Mouse (Mus musculus) ES-Bruce4 (cell line): ENCODE results near the gene Msi2. TPM values are rescaled to one million over a fixed set of nuclear protein-coding genes. Genes with fewer than 3 reads are reported as not detected.

ENCODE experiments used
- H3K27ac ChIP-seq: 2 replicates; pipeline ENCODE4 v1.5.1; 2012; ENCODE audit warnings: low read length, inconsistent platforms; ENCODE audit not compliant: insufficient read depth
- H3K27me3 ChIP-seq: 2 replicates; pipeline ENCODE4 v1.6.1; 2012; ENCODE audit warnings: mild to moderate bottlenecking, low read length, inconsistent platforms; ENCODE audit not compliant: control insufficient read depth, poor library complexity, insufficient read depth, severe bottlenecking
- H3K36me3 ChIP-seq: 2 replicates; pipeline ENCODE4 v1.6.1; 2012; ENCODE audit warnings: inconsistent platforms, mild to moderate bottlenecking, low read length, moderate library complexity; ENCODE audit not compliant: control insufficient read depth, poor library complexity, insufficient read depth, severe bottlenecking
- H3K4me1 ChIP-seq: one replicate; pipeline ENCODE4 v1.8.1; 2011; ENCODE audit warnings: low read length; ENCODE audit not compliant: control insufficient read depth, insufficient read depth
- H3K4me3 ChIP-seq: 2 replicates; pipeline ENCODE4 v1.5.1; 2011; ENCODE audit warnings: low read depth, mild to moderate bottlenecking, low read length
- H3K9ac ChIP-seq: 2 replicates; pipeline ENCODE4 v1.6.1; 2012; ENCODE audit warnings: low read depth, mild to moderate bottlenecking, inconsistent platforms; ENCODE audit not compliant: poor library complexity, severe bottlenecking
- H3K9me3 ChIP-seq: replicated peaks from 2 replicates; pipeline ENCODE4 v1.6.1; 2012; ENCODE audit warnings: mild to moderate bottlenecking, low read length, inconsistent platforms; ENCODE audit not compliant: control insufficient read depth, poor library complexity, insufficient read depth, severe bottlenecking
- CTCF ChIP-seq: IDR thresholded peaks from one replicate; pipeline ENCODE4 v1.8.1; 2011; ENCODE audit warnings: low read depth, low read length
- EP300 ChIP-seq: IDR thresholded peaks from 2 replicates; pipeline ENCODE4 v1.6.1; 2011; ENCODE audit warnings: low read depth, low read length; ENCODE audit not compliant: insufficient read depth
- POLR2A ChIP-seq: IDR thresholded peaks from one replicate; pipeline ENCODE4 v1.8.1; 2011; ENCODE audit warnings: low read length; ENCODE audit not compliant: insufficient read depth
- polyA plus RNA-seq: library from polyadenylated mRNA; stranded (reverse); fragments of >200 nt; gene quantifications from 2 replicates; pipeline ENCODE4 v1.2.4, GENCODE M21; 2011; ENCODE audit warnings: low read depth; ENCODE audit not compliant: missing spikeins, insufficient read depth, insufficient read length

The Msi2 gene
- polyA plus RNA-seq, 1 experiment, result 110 TPM

- Histone ChIP-seq H3K9me3 (no peaks in the 10 kb centered on the region), H3K4me3 (no peak overlapping the region), H3K9ac (no peak overlapping the region), H3K36me3 (no peaks in the 10 kb centered on the region; the same call in 1 of the 2 replicates), H3K27me3 (no peaks in the 10 kb centered on the region), H3K4me1 (peaks cover 3% of the 10 kb centered on the region), H3K27ac (no peak overlapping the region)
- TF ChIP-seq EP300 (no peak), CTCF (no peak), POLR2A (no peak)
Observed at GRCm38 (mm10) chr11:88488175-88488940, 230.0 kb downstream of the Msi2 start.

DNA sequence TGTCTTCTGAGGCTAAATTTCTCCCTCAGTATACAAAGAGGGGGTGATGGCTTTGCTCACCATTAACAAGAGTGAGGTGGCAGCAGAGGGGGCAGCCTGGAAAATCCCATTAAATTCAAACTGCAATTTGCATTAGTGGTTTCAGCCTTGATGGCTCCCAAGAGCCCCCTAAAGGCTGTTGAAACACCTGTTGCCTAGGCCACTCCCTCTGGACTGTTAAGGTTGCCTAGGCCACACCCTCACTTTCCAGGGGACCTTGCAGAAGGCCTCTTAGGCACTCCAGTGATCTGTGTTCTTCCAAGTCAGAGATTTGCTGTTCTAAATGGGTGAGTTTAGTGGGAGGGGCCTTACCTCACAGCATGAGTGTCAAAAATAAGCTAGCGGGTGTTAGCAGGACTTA, 232.3 kb downstream of the Msi2 start:
- no peaks in the 10 kb centered on the region for H3K27me3 ChIP-seq
- H3K4me3 ChIP-seq, result no peak overlapping the region
- no peak overlapping the region for H3K27ac ChIP-seq
- no peaks in the 10 kb centered on the region; the same call in 1 of the 2 replicates for H3K36me3 ChIP-seq
- no peak overlapping the region for H3K9ac ChIP-seq
- H3K9me3 ChIP-seq, result no peaks in the 10 kb centered on the region
- peaks cover 12% of the 10 kb centered on the region for H3K4me1 ChIP-seq
- TF ChIP-seq EP300 (no peak), CTCF (no peak), POLR2A (no peak)

GRCm38 (mm10) chr11:88485088-88485487, 233.2 kb downstream of the Msi2 start:
- H3K9me3 ChIP-seq, result no peaks in the 10 kb centered on the region
- H3K9ac ChIP-seq, result no peak overlapping the region
- H3K4me3 ChIP-seq, result no peak overlapping the region
- H3K27ac ChIP-seq, result no peak overlapping the region
- peaks cover 12% of the 10 kb centered on the region for H3K4me1 ChIP-seq
- H3K27me3 ChIP-seq, result no peaks in the 10 kb centered on the region
- H3K36me3 ChIP-seq, result no peaks in the 10 kb centered on the region; the same call in 1 of the 2 replicates
- TF ChIP-seq EP300, result no peak
- no peak for TF ChIP-seq CTCF
- TF ChIP-seq POLR2A, result no peak

DNA sequence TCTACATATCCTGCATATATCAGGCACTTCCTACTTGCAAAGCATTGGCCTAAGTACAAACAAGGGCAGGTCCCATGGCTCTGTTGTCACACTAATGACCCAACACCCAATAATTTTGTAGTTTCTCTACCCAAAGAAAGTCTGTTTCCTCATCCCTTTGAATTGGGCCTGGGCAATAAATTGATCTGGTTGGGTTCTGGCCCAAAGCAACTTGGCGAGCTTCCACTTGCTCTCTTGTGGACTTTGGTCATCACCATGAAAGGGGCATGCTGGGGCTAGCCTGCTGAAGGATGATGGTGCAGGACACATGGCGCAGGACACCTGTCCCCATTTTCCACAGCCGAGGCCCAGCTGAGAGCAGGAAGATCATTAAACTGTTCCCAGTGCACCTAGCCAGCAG, 234.3 kb downstream of the Msi2 start:
- Histone ChIP-seq H3K4me3 (no peak overlapping the region), H3K4me1 (peaks cover 12% of the 10 kb centered on the region), H3K9me3 (no peaks in the 10 kb centered on the region), H3K27ac (no peak overlapping the region), H3K27me3 (no peaks in the 10 kb centered on the region), H3K36me3 (no peaks in the 10 kb centered on the region; the same call in 1 of the 2 replicates), H3K9ac (no peak overlapping the region)
- TF ChIP-seq CTCF, result no peak
- no peak for TF ChIP-seq POLR2A
- no peak for TF ChIP-seq EP300

DNA sequence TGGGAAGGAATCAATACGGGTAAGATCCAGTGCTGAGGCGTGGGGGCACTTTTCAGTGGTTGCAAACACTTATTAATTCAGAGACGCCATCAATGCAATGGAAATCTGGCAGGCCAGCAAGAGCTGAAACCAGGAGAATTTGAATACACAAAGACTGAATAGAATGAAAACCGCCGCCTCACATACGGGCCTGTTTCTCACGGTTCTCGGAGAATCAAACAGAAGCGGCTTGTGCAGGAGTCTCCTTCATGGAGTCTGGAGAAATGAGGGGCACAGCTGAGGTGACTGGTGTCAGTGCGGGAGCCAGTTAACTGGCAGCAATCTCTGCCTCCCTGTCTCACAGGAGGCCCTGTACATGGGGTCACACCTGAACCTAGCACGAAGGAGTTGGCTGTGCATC, 235.7 kb downstream of the Msi2 start:
- H3K27ac ChIP-seq, result no peak overlapping the region
- H3K4me3 ChIP-seq, result no peak overlapping the region
- H3K9ac ChIP-seq, result no peak overlapping the region
- H3K9me3 ChIP-seq, result no peaks in the 10 kb centered on the region
- no peaks in the 10 kb centered on the region for H3K27me3 ChIP-seq
- peaks cover 12% of the 10 kb centered on the region for H3K4me1 ChIP-seq
- TF ChIP-seq CTCF, result no peak
- TF ChIP-seq EP300, result no peak
- no peak for TF ChIP-seq POLR2A
- no peaks in the 10 kb centered on the region for H3K36me3 ChIP-seq

DNA sequence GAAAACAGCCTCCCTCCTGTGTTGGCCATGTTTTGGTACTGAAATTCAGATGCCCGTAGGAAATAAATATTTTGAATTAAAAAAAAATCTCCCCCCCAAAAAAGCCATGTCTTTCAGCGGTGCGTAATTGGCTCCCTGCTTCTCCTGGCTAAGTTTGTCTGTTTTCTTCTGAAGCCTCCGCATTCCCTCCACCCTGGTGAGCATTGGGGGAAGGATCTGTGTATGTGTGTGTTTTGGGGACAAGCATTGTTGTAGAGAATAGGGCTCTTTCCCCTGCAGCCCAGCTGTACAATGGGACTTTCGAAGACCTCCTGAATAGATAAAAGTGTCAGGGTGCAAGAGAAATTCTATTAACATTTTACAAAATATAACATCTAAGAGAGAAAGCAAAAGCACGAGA, 236.1 kb downstream of the Msi2 start:
- Histone ChIP-seq H3K9ac (no peak overlapping the region), H3K36me3 (no peaks in the 10 kb centered on the region), H3K4me1 (peaks cover 12% of the 10 kb centered on the region), H3K27ac (no peak overlapping the region), H3K27me3 (no peaks in the 10 kb centered on the region), H3K4me3 (no peak overlapping the region), H3K9me3 (no peaks in the 10 kb centered on the region)
- TF ChIP-seq CTCF (no peak), EP300 (no peak), POLR2A (no peak)
